Mouse (Mus musculus) thymus, adult 18-20 months (tissue): ENCODE results near the gene Kalrn.

Experiments used
- DNase-seq, 2 experiments: peaks; one replicate each; pipeline ENCODE4 v3.0.0; 2022; ENCODE audit warnings: mixed read lengths in 2 of 2

Gene Kalrn

DNA sequence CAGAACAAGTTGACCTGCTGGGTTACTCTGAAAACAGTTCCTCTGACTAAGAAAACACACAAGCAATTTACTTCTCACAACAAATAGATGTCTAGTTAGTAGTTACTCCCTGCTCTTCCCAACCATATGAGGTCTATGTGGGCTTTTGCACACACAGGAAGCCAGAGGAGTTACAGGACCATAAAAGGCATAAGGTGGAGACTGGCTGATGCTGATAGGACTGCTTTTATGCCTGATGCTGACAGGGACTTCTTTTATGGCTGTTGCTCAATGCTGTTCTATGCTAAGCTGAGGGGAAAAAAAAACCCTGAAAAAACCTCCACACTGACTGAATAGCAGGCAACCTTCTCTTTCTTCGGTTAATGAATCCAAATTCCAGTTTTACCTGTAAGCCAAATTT is 270.8 kb downstream of the Kalrn start:
- no peak for DNase-seq

DNA sequence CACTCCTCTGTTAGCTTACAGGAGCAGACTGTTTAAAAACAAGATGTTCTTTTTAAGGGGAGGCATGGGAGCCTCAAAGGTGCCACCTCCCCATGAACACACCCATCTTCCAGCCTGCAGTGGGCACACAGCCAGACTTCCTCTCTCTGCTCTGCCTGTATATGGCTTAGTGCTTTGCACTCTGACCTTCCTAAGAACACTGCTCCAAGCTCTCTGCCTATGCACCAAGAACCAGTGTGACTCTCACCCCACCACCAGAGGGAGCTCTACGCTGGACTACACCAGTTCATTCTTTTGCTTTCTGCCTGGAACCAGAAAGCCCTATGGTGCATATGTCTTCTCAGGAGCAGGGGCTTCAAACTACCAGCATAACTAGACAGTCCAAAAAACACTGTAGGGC is 271.3 kb downstream of the Kalrn start:
- no peak for DNase-seq

DNA sequence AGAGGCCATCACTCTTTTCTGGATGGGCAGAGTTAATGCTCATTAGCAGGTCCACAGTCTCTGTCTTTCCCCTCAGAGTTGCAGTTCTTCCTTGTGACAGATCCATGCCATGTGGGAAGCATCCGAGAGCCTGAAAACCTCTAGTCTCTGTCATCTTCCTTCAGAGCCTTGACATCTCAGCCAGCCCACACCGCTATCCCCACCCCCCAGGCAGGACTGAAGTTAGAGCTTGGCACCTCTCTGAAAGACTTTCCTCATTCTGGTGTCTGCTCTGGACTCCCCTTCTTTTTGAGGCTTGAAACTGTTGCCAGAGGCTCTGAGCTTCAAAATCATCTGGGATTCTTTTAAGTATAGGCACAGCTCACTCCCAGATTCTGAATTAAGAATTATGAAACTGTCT is 274.1 kb downstream of the Kalrn start:
- no peak for DNase-seq

DNA sequence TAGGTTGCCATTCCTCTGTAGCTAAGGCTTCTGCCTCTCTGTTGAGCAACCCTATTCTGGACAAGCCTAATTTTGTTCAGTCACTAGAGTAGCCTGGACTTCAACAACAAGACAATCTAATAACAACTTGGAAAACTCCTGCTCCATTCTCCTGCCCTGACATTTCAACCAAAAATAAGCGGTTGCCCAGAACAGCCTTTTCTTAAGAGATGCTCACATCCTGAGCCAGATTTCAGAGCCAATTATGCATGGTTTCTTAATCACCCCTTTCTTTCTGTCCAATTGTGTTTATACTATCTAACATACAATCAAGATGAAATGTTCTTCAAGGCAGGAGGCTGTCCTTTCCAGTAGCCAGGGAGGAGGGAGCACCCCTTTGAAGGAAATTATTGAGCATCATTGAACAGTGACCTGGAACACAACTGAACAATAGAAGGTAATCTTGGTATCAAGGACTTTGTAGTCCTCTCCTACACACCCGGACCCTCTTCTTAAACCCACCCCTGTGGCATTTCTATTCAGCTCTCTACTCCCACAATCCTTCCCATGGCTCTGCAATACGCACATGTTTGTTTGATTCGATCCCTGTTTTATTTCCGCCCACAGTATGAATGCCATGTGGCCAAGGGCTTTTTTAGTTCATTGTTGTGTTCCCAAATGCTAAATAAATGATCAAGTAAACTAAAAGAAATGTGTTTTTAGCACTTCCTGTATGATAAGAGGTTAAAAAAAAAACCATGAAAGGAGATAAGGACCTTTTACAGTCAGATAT is 275.2 kb downstream of the Kalrn start:
- no peak for DNase-seq

DNA sequence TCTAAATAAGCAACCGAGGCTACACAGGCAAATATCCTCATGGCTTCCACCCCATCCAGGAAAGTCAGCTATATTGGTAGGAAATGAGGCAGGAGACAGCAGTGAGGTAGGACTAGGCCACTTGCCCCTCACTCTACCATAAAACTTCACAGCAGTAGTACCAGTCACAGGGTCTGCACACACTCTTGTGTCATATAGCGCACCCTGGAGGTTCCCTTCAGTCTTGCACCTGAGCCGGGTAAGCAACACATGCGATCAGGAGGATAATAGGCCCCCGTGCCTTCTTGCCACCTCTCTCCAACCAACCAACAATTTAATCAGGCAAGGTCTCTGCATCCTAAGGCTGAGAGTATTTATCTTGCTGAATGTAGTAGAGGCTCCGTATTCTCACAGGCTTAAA is 278.8 kb downstream of the Kalrn start:
- no peak for DNase-seq

DNA sequence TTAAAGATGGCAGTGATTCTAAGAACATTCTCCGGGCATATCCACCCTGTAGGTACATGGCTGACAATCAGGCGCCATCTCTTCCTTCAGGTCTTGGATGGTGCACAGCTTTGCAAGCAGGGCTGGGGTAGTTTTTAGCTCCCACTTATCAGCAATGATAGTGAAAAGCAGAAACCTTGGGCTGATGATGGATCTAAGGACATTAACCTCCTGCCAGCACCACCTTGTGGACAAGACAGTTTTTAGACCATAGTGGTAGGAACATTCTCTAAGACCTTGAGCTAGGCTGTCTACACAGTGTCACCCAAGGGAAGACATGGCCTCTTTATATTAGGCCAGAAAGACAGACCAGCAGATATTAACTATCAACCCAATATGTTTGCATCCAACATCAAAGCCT is 279.7 kb downstream of the Kalrn start:
- DNase-seq, result no peak

DNA sequence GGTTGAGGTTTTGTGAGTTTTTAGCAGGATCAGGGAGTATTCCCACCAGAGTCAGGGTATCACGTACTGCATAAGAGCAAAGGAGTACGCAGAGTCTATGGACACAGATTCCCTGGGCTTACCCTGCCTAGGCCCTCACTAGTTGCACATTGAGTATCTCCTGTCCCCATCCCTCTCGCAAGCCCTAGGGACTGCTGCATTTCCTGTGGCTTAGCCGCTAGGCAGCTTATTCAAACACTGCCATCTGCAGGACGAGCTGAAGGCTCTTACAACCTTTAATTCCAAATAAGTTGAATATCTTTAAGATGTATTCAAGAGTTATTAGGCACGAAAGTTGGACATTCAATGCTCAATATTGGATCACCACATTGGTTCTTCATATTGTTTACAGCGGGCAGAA is 283.7 kb downstream of the Kalrn start:
- no peak for DNase-seq

DNA sequence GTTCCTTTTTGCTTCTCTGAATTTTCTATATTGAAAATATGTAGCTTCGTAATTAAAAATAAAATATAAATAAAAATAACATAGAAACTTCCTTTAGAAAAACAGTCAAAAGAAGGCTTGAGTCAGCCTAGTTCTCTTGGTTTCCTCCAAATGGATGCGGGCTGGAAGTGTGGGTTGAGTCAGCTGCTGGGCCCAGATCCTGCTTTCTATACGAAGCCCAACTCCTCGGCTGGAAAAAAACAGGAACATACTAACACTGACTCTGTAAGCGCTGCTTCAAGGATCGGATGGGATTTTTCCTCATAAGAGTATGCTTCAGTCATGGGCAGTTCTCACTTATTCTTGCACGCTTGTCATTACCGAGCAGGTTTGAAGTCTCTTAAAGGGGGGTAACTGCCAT is 291.3 kb downstream of the Kalrn start:
- DNase-seq, result no peak

DNA sequence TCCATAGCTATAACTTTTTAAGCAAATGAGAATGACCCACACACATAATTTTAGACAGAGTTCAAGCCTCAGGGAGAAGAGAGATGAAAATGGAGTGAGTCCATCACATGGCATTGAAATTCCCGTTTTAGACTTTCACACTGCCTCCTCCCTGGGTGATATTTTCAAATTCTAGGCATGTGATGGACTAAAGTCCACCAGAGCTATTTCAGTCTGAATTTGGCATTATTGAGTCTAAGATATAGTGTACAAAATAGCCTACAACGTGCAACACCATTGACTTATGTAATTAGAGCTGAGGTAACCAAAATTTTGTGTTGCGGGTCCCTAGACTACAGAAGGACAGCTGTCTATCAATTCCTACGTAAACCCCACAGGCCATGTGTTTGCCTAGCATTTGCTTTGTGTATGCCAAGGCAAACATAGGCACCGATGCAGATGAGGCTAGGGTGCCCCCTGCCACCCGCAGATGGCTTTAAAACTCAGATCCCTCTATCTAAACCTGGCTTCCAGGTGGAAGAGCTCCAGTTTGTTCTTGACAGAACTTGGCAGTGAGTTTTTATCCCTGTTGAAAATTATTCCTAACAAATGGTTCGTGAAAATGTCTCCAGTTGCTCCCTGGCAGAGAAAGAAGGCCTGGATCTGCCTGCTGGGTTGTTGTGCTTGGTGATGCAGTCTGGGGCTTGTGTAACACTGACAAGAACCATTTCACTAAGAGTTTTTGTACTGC is 293.5 kb downstream of the Kalrn start:
- DNase-seq, result no peak

DNA sequence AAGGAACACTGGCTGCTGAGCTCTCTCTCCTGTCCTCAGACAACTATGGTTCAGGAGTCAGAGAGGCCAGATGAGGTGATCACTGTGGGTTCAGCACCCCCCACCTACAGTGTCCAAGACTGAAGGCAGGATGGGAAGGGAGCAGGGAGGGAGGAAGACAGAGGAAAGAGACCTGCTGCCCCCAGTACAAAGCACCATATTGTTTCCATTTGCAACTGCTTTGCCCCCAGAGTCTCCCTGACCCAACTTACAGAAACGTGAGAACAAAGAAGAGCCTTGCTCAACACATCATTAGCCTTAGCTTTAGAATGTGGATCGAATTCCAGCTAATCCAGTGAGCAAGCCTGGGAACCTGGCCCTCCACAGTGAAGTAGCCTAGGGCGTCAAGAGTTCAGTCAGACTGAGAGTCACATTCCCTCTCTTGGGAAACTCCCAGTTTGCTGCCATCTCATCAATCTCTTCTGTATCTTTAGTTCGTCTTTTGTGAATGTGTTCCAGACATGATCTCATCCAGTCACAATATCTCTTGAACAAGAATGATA is 295.0 kb downstream of the Kalrn start:
- no peak for DNase-seq

DNA sequence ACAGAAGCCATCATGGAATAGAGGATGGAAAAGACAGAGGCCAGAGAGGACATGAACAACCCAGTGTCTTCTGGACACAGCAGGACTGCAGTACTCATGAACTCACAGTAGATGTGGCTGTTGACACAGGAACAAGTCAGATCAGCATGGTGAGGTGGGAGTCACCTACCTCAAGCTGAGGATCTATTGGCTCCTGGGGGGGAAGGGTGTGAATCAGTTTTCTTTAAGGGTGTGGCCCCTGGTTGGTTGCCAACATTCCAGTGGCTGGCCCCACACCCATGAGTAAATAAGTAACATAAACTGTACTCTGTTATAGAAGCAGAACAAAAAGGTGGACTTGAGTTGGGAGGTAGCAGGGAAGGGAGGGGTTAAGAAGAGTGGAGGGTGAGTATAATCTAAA is 298.7 kb downstream of the Kalrn start:
- no peak for DNase-seq

DNA sequence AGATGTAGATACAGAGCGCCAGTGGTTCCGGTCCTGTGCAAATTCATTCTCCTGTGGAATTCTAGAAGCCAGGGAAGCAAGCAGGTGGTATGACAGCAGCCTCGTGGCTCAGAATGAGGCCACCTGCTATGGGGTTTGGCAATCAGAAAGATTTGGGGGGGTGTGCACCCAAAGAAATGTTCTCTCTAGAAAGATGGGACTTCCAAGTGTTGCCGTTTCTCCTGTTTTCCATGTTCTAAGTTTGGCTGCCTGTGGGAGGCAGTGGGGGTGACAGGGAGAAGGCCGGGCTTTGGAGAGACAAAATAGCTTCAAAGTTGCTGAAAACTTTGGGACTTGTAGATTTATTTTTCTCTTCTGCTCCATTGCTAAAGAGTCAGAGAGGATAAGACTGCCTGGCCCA is 301.9 kb downstream of the Kalrn start:
- no peak for DNase-seq

DNA sequence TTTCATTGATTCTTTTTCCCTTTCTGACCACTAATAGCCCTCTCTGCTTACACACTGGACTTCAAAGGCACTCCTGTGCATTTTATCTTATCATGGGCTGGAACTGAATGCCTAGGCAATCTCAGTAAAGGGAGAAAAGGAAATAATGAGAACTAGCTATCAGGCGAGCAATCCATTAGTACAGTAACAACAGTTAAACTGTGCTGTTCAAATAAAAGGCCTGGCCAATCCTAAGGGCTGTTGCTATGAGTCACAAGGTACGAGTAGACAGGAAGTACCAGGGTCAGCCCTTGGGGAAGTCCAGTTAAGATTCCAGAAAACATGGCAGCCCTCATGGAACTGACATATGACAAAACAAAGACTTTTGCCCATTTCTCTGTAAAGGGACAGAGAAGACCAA is 302.7 kb downstream of the Kalrn start:
- no peak for DNase-seq

DNA sequence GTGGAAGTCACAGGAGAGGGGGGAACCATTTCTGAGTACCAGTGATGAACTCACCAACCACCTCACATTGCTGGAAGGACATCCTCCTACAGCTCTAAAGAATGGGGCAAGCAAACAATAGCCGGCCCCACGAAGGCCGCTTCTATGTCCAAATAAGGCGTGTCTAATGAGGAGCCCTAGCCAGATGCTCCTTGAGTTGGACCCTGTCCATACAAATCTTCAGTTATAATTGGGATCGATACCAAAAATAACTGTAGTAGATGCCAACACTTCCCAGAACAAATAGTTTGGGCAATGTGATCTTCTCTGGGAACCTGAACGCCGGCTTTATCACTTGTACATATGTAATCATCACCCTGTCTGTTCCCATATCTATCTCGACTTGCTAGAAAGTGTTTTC is 303.7 kb downstream of the Kalrn start:
- no peak for DNase-seq

DNA sequence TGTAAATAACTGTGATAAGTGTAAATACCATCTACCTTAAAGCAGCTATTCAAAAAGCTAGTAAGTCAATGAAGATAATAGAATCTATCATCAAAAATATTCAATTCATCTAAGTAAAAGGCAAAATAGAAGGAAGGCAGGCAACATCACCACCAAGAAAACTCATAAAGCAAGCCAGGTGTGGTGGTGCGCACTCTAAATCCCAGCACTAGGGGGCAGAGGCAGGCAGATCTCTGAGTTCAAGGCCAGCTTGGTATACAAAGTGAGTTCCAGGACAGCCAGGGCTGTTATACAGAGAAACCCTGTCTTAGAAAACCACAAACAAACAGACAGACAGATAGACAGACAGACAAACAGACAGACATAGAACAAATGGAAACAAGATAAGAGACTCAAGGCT is 305.6 kb downstream of the Kalrn start:
- DNase-seq, result no peak

DNA sequence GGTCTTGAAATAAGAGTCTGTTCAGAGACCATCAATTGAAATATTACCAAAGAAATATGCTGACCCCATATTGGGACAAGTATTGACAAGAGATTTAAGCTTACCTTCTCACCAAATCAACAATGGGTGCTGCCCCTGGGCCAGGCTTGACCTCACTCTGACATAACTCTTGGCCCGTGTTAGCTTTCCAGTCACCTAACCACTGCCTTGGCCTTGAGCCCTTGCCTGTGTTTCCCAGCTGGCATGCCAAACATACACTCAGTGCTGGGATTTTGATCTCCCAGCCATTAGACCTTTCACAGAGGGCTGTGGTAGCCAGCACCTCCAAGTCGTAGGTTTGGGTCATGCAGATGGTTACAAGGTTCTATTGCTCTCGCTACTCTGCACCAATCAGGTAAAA is 308.7 kb downstream of the Kalrn start:
- no peak for DNase-seq

DNA sequence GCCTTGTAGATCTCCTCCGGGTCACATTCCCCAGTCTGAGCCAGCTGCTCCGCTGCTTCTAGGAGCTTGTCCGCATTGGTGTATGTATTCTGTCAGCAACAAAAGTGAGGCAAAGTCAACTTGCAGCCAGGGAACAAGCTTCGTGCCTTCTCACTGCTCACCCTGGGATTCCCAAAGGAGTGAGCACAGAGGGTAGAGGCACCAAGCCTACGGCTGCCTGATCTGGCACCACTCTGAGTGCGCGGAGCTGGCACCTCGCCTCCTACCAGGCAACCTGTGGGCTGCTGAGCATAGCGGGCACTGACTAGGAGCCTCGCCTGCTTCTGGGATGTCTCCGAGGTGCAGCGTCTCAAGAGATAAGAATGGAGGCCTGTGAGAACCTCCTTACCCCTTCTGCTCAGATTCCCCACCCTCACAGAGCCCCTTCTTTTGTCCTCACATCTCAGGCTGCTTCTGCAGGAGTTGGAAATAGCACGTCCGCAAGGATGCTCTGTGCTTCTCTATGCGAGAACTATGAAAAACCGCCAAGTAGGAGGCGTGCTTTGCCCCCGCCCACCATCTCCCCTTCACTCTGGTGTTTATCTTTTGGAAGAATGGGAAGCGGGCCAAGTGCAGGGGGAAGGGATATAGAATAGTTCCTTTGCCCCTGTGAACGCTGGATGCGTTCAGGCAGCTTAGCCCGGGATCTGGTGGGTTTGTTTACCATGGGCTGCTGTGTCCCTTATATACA is 310.4 kb downstream of the Kalrn start:
- no peak for DNase-seq

DNA sequence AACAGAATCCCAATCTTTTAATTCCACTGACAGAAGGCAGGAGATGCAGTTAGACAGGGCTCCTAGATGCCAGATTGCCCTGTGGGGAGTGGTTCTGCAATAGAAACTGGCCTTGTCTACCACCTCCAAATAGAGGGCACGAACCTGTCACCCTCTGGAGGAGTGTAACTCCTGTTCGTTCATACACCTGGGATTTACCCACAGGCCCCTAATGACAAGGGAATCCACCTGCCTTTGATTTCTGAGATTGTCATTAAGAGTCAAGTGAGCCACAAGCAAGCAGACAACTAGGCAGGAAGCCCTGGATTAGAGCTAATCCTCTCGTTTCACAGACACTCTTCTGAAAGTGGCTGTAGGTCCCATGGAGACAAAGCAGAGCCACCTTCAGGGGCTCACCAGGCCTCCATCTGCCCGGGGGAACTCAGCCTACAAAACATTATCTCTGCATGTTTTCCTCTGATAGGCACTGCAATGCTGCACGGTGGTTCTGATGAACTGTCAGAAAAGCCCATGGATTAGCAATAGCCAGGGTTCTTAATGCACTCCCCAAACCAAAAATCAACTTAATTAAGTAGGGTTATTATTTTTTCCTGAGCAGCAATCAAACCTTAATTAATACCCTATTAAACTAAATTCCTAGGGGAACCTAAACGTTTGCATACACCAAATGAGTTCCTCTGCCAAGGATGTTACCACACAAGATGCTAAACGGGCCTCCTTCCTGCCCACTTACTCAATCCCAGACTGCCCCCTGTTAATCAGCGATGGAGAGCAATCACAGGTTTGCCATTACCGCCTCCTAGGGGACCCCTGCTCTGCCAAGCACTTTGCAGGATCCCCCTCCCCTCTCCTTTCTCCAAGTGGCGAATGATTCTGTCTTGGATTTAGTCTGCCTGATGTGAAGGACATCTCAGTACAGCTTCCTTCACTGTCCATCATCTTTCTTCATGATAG is 312.1 kb downstream of the Kalrn start:
- no peak for DNase-seq

DNA sequence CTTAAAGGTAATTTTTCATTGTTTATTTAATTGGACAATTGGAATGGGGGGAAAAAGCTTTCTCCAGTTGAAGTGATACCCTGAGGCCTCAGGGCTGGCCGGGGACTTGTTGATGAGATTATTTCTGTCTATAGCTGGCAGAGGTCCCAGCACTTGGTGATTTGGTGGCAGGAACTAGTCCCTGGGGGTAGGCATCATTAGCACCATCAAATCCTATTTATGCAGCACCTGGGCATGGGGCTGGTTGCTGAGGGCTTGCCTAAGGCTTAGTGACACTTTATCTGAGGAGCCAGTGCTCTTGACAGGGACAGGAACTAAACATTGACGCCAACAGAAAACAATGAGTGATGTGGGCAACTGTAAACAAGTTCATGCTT is 318.7 kb downstream of the Kalrn start:
- no peak for DNase-seq

DNA sequence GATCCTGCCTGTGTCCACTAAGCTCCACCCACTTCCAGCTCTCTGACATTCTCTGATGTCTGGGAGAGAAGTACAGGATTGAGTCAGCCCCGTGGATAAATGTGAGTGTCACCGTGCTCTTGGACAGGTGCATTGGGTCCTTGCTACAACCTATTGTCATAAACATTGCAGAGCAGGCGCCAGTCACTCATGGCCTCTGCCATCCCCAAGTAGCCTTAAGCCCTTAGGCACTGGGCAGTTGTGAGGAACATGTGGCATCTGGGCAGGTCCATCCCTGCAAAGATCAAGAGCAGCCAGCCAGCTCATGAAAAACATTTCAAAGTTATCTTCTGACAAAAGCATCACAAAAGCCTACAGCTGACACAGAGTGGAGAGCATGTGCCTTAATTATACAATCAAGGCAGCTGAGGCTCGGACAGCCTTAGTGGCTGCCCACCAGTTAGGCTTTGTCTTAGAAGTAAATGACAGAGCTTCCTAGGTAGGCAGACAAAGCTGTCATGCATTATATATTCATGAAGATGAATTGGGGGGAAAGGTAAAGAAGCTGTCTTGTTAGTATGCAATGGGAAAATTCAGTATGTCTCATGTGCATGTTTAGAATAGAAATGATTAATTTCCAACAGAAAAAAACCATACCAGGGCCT is 319.2 kb downstream of the Kalrn start:
- DNase-seq, result no peak

DNA sequence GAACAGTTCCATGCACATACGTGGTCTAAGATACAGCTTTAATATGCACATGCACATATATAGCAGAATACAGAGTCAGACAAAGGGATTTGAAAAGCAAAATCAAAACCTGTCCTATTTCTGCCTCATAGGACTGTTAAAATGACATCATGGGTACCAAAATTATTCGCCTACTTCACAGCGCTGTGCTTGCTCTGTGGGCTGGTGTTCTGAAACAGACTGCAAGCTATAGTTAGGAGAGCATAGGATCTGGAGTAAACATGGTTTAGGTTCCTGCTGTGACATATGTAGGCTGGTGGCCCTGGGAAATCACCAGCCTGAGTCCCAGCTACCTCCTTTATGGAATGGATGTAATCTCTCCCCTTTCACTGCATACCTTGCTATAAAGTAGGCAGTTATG is 320.7 kb downstream of the Kalrn start:
- no peak for DNase-seq

DNA sequence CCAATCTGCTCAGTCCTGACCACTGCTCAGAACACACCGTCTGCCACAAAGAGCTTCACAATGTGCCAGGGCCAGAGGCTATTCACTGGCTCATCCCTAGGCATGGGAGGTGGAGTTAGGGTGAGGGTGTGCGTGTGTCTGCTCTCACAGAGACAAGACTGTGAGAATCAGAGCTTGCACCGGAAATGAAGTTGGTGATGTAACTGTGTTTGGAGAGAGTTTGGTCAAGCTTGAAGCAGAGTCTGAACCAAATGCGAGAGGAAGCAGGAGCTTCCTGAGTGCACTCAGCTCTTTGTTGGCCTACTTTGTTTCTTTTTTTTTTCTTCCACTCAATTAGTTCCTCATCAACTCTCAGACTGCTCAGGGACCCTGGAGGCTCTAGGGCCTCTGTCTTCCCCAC is 325.1 kb downstream of the Kalrn start:
- DNase-seq, result no peak
